Mouse (Mus musculus): ENCODE results near the gene Midn. TPM values are rescaled to one million over a fixed set of nuclear protein-coding genes. Genes with fewer than 3 reads are reported as not detected.

Midn gene
- polyA plus RNA-seq, 1 experiment: 26.1 TPM

DNA sequence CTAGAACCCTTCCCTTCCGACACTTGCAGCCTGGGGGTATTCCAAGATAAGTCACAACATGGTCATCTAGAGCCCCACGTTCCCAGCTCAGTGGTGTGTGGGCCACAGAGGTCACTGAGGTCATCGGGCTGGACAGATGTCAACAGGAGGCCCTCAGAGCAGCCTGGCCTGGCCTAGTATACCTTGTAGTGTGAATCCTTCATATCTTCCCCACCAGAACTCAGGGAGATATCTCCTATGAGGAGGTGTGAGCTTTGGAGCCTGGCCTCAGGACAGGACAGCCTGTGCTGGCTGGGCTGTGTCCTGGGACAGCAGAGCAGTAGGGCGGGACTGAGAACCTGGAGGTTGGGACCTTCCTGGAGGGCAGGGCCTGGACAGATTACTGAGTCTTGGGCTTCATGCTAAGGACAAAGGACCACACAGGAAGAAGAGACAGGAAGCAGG lies 1.5 kb upstream of the Midn start:
- Histone ChIP-seq H3K4me3 (replicated peaks; ENCODE audit: insufficient read depth, low read depth, low read length) (no peak overlapping the region), H3K4me1 (ENCODE audit: control insufficient read depth, insufficient read depth, low read length) (peaks cover 40% of the 10 kb centered on the region), H3K27ac (ENCODE audit: insufficient read depth, low read length) (no peak overlapping the region), H3K27me3 (ENCODE audit: control insufficient read depth, insufficient read depth, low read length) (no peaks in the 10 kb centered on the region)
- no peak for DNase-seq
- TF ChIP-seq CTCF (IDR thresholded peaks at IDR 0.05; ENCODE audit: borderline replicate concordance, insufficient read depth, low read depth, low read length) (no peak), POLR2A (IDR thresholded peaks at IDR 0.05; ENCODE audit: borderline replicate concordance, insufficient read depth, low read length) (no peak)
- 72% methylated on average over 4 of the region's 4 CpGs for WGBS

DNA sequence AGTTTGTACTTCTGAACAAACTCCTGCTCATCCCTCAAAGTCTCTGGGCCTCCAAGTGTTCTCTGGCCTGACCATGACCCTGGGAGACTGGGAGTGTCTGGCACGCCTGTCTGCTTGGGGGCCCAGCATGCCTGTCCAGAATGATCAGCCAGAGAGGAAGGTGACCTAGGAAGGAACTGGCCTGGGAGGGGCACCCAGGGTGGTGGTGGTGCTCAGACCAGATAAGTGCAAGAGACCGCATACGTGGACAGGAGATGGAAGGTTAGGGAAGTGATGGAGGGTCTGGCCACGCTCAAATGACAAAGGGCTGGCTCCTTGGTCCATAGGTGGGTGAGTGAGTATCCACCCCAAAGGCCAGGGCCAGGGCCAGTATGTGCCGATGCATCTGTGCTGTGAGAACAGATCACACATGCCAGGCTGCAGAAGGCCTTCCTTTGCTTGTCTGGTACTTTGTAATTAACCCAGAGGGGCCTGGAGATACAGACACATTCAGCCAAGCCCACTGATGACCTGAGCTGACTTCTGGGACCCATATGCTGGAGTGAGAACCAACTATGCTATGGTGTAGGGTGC lies 840 bp upstream of the Midn start:
- H3K27me3 ChIP-seq (ENCODE audit: control insufficient read depth, insufficient read depth, low read length): no peaks in the 10 kb centered on the region
- no peak overlapping the region for H3K4me3 ChIP-seq (replicated peaks; ENCODE audit: insufficient read depth, low read depth, low read length)
- peak overlapping the region; percentile 68 for H3K27ac ChIP-seq (ENCODE audit: insufficient read depth, low read length)
- DNase-seq: no peak
- WGBS: 63% methylated on average over 5 of the region's 5 CpGs
- TF ChIP-seq POLR2A (IDR thresholded peaks at IDR 0.05; ENCODE audit: borderline replicate concordance, insufficient read depth, low read length) (no peak), CTCF (IDR thresholded peaks at IDR 0.05; ENCODE audit: borderline replicate concordance, insufficient read depth, low read depth, low read length) (no peak)
- H3K4me1 ChIP-seq (ENCODE audit: control insufficient read depth, insufficient read depth, low read length): peaks cover 47% of the 10 kb centered on the region

DNA sequence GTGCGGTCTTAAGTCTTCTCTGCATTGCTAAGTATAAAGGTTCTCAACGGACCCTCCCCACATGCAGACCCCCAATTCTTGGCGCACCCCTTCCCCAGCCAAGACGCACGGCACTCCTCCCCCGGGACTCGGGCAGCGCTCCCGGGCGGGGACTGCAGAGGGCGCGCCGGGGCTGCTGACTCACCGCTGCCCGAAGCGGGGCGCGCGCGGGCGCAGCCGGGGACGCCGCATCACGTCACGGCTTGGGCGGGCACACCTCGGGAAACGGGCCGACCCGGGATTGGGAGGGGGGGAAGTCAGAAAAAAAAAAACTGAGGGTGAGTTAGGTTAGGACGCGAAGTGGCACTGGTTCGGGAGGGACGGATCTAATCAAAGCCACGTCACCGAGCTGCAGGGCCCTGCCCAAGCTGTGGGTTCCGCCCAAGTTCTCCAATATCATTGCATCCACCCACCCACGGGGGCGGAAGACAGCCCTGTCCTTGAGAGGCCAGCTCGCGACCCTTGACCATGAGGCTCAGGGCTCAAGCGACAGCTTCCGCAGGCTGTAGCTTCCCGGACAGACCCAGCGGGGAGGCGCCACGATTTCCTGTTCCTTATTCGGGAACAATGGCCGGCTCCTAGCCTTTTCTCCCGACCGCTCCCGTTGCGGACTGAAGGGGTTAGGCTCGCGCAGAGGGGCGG lies 678 bp downstream of the Midn start:
- 1% methylated on average over 57 of the region's 57 CpGs for WGBS
- peak overlapping the region; percentile 77 for H3K4me3 ChIP-seq (replicated peaks; ENCODE audit: insufficient read depth, low read depth, low read length)
- peak overlapping the region; percentile 93 for H3K27ac ChIP-seq (ENCODE audit: insufficient read depth, low read length)
- peak; percentile 96 for DNase-seq
- peaks cover 51% of the 10 kb centered on the region for H3K4me1 ChIP-seq (ENCODE audit: control insufficient read depth, insufficient read depth, low read length)
- H3K27me3 ChIP-seq (ENCODE audit: control insufficient read depth, insufficient read depth, low read length): no peaks in the 10 kb centered on the region
- TF ChIP-seq POLR2A (IDR thresholded peaks at IDR 0.05; ENCODE audit: borderline replicate concordance, insufficient read depth, low read length) (peak; percentile 38; the same call in 1 of the 2 replicates), CTCF (IDR thresholded peaks at IDR 0.05; ENCODE audit: borderline replicate concordance, insufficient read depth, low read depth, low read length) (peak; percentile 62; the same call in 1 of the 2 replicates)

DNA sequence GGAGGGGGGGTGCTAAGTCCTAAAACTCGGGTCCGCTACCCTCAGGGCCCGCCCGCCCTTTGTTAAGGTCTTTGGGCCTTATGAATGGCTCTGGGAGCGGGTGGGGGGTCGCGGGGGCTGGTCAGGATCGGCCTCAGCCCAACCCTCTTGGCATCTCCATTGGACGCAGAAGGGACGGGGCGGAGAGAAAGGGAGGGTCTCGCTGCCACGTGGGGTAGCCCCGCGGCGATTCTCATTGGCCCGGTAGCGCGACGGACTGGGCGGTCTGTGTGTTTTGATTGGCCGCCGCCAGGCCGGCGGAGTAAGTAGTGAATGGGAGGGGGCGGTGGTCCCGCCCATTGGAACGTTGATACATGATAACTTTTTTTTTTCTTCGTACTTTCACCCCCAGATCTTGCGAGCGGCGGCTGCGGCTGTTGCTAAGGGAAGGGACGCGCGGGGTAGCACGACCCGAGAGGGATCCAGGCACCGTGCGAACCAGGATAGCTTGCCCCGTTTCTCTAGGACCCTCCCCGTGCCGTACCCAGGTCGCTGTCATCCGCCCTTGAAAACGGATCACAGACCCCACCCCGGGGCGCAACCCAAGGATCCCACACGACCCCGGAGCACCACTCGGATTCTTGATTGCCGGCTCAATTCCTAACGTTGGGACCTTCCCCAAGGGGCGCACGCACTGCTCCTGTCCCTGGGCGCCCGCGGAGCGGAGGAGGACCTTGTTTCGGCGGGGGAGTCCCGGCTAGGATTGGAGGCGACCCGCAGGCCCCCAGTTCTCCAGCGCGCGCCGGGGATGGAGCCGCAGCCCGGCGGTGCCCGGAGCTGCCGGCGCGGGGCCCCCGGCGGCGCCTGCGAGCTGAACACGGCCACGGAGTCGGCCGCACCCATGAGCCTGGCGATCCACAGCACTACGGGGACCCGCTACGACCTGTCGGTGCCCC lies 1.5 kb downstream of the Midn start:
- peaks cover 45% of the 10 kb centered on the region for H3K4me1 ChIP-seq (ENCODE audit: control insufficient read depth, insufficient read depth, low read length)
- under 1% methylated on average over 86 of the region's 88 CpGs for WGBS

DNA sequence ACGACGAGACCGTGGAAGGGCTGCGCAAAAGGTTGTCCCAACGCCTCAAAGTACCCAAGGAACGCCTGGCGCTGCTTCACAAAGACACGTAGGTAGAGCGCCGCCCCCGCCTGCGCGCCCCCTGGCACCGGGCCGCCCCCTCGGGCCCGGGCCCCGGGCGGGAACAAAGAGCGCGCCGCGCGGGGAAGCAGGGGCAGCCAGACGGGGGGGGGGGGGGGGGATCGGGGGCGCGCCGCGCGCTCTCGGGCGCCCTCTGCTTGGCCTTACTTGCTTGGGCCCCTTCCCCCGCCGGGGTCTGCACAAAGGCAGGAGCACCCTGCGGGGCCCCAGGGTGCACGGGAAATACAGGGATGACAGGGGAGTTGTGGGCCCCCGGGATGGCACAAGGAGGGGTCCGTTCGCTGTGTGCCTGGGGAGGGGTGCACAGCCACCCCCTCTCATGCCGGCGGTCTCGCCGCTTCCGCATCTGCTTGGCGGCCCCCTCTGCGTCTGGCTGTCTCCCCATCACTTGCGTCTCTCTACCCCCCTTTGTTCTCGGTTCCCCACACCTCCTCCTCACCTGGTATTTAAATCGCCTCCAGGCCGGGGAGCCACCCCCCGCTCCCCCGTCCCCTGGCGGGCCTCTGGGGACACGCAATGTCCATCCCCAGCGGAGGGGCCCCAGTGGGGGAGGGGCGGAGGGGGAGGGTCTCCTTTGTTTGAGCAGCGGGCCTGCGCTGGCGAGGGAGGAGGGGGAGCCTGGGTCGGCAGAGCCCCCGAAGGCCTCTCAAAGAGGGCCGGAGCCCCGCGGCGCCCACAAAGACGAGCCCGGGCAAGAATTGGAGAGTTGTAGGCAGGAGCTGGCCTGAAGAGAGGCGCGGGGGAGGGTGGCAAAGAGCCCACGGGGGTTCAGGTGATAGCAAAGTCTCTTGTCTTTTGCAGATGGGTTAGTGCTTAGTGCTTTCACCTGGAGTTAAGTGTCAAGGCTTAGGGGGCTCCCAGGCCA lies 2.4 kb downstream of the Midn start:
- TF ChIP-seq CTCF (IDR thresholded peaks at IDR 0.05; ENCODE audit: borderline replicate concordance, insufficient read depth, low read depth, low read length) (no peak), POLR2A (IDR thresholded peaks at IDR 0.05; ENCODE audit: borderline replicate concordance, insufficient read depth, low read length) (peak; percentile 23; the same call in 1 of the 2 replicates)
- WGBS: under 1% methylated on average over 70 of the region's 71 CpGs
- peaks cover 38% of the 10 kb centered on the region for H3K4me1 ChIP-seq (ENCODE audit: control insufficient read depth, insufficient read depth, low read length)

More for the DNA sequence above, 1.5 kb downstream of the Midn start:
- H3K27ac ChIP-seq (ENCODE audit: insufficient read depth, low read length): peak overlapping the region; percentile 93
- no peaks in the 10 kb centered on the region for H3K27me3 ChIP-seq (ENCODE audit: control insufficient read depth, insufficient read depth, low read length)
- peak; percentile 96 to 99 for DNase-seq
- H3K4me3 ChIP-seq (replicated peaks; ENCODE audit: insufficient read depth, low read depth, low read length): peak overlapping the region; percentile 80
- TF ChIP-seq POLR2A (IDR thresholded peaks at IDR 0.05; ENCODE audit: borderline replicate concordance, insufficient read depth, low read length) (peak; percentile 12; the same call in 1 of the 2 replicates), CTCF (IDR thresholded peaks at IDR 0.05; ENCODE audit: borderline replicate concordance, insufficient read depth, low read depth, low read length) (no peak)

DNA sequence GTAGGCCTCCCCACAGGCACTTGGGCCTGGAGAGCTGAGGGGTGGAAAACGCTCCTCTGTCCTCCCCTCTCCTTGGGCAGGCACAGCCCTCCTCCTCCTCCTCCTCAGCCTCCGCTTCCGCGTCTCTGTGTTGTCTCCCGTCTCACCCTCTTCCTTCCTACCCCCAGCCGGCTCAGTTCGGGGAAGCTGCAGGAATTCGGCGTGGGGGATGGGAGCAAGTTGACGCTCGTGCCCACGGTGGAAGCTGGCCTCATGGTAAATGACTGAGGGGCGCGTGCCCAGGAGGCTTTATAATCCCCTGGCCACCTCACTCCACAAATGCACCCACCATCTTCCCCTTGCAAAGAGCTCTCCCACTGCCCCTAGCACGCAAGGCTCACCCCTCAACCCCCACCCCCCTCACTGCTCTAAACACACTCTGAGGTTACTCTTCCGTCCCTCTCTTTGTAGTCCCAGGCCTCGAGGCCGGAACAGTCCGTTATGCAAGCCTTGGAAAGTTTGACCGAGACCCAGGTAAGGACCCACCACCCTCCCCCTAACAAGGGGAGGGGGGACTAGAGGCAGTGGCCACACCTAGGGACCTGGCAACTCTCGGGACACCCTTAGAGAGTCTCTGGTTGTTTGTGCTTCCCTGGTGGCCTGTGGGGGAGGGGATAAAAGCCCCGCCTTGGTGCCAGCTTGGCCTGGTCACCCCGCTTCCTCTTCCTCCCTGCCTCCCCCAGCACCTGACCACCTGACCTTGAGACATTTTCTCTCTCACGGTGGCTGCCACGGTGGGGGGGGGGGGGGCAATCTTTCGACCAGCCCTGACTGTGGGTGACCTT lies 3.4 kb downstream of the Midn start:
- Histone ChIP-seq H3K27ac (ENCODE audit: insufficient read depth, low read length) (peak overlapping the region; percentile 68), H3K4me1 (ENCODE audit: control insufficient read depth, insufficient read depth, low read length) (peaks cover 31% of the 10 kb centered on the region), H3K27me3 (ENCODE audit: control insufficient read depth, insufficient read depth, low read length) (no peaks in the 10 kb centered on the region), H3K4me3 (replicated peaks; ENCODE audit: insufficient read depth, low read depth, low read length) (peak overlapping the region; percentile 80)
- 7% methylated on average over 26 of the region's 26 CpGs for WGBS
- no peak for TF ChIP-seq POLR2A (IDR thresholded peaks at IDR 0.05; ENCODE audit: borderline replicate concordance, insufficient read depth, low read length)
- TF ChIP-seq CTCF (IDR thresholded peaks at IDR 0.05; ENCODE audit: borderline replicate concordance, insufficient read depth, low read depth, low read length): no peak
- DNase-seq: peak in 1 of 2 experiments; percentile 61

More for the DNA sequence above, 2.4 kb downstream of the Midn start:
- peak; percentile 66 to 76 for DNase-seq
- Histone ChIP-seq H3K27ac (ENCODE audit: insufficient read depth, low read length) (peak overlapping the region; percentile 68), H3K4me3 (replicated peaks; ENCODE audit: insufficient read depth, low read depth, low read length) (peak overlapping the region; percentile 80), H3K27me3 (ENCODE audit: control insufficient read depth, insufficient read depth, low read length) (no peaks in the 10 kb centered on the region)
